Mouse (Mus musculus): ENCODE results near the gene Palm2. TPM values are rescaled to one million over a fixed set of nuclear protein-coding genes. Genes with fewer than 3 reads are reported as not detected.

Palm2 gene
- polyA plus RNA-seq, 1 experiment from 2014 or later = 5.3 TPM

- Histone ChIP-seq H3K4me3 (replicated peaks; ENCODE audit: low read length) (no peak overlapping the region), H3K9me3 (replicated peaks; ENCODE audit: control insufficient read depth, low read length) (no peaks in the 10 kb centered on the region), H3K36me3 (ENCODE audit: control insufficient read depth, insufficient read depth, low read length) (no peaks in the 10 kb centered on the region), H3K9ac (ENCODE audit: low read length) (no peak overlapping the region), H3K4me1 (ENCODE audit: control insufficient read depth, insufficient read depth, low read length) (no peaks in the 10 kb centered on the region), H3K4me2 (ENCODE audit: low read depth, low read length) (no peak overlapping the region), H3K27ac (ENCODE audit: low read length) (no peak overlapping the region), H3K27me3 (ENCODE audit: control insufficient read depth, insufficient read depth, low read length) (no peaks in the 10 kb centered on the region)
- WGBS = 63% methylated on average over 12 of the region's 12 CpGs
- no peak for ATAC-seq (ENCODE audit: insufficient read depth, low FRiP score)
Measured at GRCm38 (mm10) chr4:57684676-57685215, 250.7 kb downstream of the Palm2 start.

GRCm38 (mm10) chr4:57686736-57687135 is 252.7 kb downstream of the Palm2 start:
- H3K4me2 ChIP-seq (ENCODE audit: low read depth, low read length) = no peak overlapping the region
- H3K27ac ChIP-seq (ENCODE audit: low read length) = no peak overlapping the region
- H3K4me3 ChIP-seq (replicated peaks; ENCODE audit: low read length) = no peak overlapping the region
- ATAC-seq (ENCODE audit: insufficient read depth, low FRiP score) = no peak
- H3K4me1 ChIP-seq (ENCODE audit: control insufficient read depth, insufficient read depth, low read length) = no peaks in the 10 kb centered on the region
- no peaks in the 10 kb centered on the region for H3K9me3 ChIP-seq (replicated peaks; ENCODE audit: control insufficient read depth, low read length)
- no peaks in the 10 kb centered on the region for H3K27me3 ChIP-seq (ENCODE audit: control insufficient read depth, insufficient read depth, low read length)
- H3K36me3 ChIP-seq (ENCODE audit: control insufficient read depth, insufficient read depth, low read length) = no peaks in the 10 kb centered on the region
- no peak overlapping the region for H3K9ac ChIP-seq (ENCODE audit: low read length)
- 56% methylated on average over 3 of the region's 3 CpGs for WGBS

DNA sequence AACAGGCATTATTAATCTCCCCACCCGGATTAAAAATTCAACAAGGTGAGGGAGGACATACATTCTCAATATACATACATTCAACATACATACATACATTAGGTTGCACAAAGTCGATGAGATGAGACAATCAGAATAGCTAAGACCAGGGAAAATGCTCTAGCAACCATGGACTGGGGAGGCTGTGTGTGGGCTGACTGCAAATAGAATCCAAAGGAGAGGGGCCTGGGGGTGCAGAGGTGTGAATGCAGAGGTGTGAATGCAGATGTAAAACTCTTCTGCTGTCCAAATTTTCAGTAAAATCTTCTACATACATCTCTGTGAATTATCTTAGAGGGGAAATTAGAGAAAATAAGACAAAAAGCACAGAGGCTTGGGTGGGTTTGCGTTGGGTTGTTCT is 253.5 kb downstream of the Palm2 start:
- Histone ChIP-seq H3K9me3 (replicated peaks; ENCODE audit: control insufficient read depth, low read length) (no peaks in the 10 kb centered on the region), H3K36me3 (ENCODE audit: control insufficient read depth, insufficient read depth, low read length) (no peaks in the 10 kb centered on the region), H3K4me2 (ENCODE audit: low read depth, low read length) (no peak overlapping the region), H3K27ac (ENCODE audit: low read length) (no peak overlapping the region), H3K4me1 (ENCODE audit: control insufficient read depth, insufficient read depth, low read length) (no peaks in the 10 kb centered on the region), H3K9ac (ENCODE audit: low read length) (no peak overlapping the region), H3K4me3 (replicated peaks; ENCODE audit: low read length) (no peak overlapping the region), H3K27me3 (ENCODE audit: control insufficient read depth, insufficient read depth, low read length) (no peaks in the 10 kb centered on the region)
- WGBS = 82% methylated on average over 3 of the region's 3 CpGs
- no peak for ATAC-seq (ENCODE audit: insufficient read depth, low FRiP score)

DNA sequence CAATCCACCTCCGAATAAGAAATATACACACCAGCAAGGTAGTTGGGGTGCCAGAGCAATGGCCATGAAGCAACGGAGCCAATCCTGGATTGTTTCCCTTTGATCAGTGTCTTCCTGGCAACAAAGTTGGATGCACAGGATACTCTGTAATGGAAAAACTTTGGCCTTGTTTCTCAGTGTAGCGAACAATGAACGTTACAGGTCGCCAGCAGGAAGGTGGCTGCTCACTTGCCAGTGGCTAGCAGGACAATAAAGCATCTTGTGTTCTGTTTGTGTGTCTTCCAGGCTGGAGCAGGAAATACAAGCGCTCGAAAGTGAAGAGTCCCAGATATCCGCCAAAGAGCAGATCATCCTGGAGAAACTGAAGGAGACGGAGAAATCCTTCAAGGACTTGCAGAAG is 254.1 kb downstream of the Palm2 start:
- Histone ChIP-seq H3K27ac (ENCODE audit: low read length) (no peak overlapping the region), H3K4me1 (ENCODE audit: control insufficient read depth, insufficient read depth, low read length) (no peaks in the 10 kb centered on the region), H3K4me2 (ENCODE audit: low read depth, low read length) (no peak overlapping the region), H3K9me3 (replicated peaks; ENCODE audit: control insufficient read depth, low read length) (no peaks in the 10 kb centered on the region), H3K27me3 (ENCODE audit: control insufficient read depth, insufficient read depth, low read length) (no peaks in the 10 kb centered on the region), H3K36me3 (ENCODE audit: control insufficient read depth, insufficient read depth, low read length) (no peaks in the 10 kb centered on the region), H3K4me3 (replicated peaks; ENCODE audit: low read length) (no peak overlapping the region), H3K9ac (ENCODE audit: low read length) (no peak overlapping the region)
- no peak for ATAC-seq (ENCODE audit: insufficient read depth, low FRiP score)
- whole genome bisulfite sequencing = 73% methylated on average over 9 of the region's 9 CpGs

GRCm38 (mm10) chr4:57690001-57690400 is 256.0 kb downstream of the Palm2 start:
- 67% methylated on average over 6 of the region's 6 CpGs for WGBS
- Histone ChIP-seq H3K4me3 (replicated peaks; ENCODE audit: low read length) (no peak overlapping the region), H3K36me3 (ENCODE audit: control insufficient read depth, insufficient read depth, low read length) (no peaks in the 10 kb centered on the region), H3K4me2 (ENCODE audit: low read depth, low read length) (no peak overlapping the region), H3K27me3 (ENCODE audit: control insufficient read depth, insufficient read depth, low read length) (no peaks in the 10 kb centered on the region), H3K27ac (ENCODE audit: low read length) (no peak overlapping the region), H3K4me1 (ENCODE audit: control insufficient read depth, insufficient read depth, low read length) (no peaks in the 10 kb centered on the region), H3K9me3 (replicated peaks; ENCODE audit: control insufficient read depth, low read length) (no peaks in the 10 kb centered on the region), H3K9ac (ENCODE audit: low read length) (no peak overlapping the region)
- ATAC-seq (ENCODE audit: insufficient read depth, low FRiP score) = no peak

DNA sequence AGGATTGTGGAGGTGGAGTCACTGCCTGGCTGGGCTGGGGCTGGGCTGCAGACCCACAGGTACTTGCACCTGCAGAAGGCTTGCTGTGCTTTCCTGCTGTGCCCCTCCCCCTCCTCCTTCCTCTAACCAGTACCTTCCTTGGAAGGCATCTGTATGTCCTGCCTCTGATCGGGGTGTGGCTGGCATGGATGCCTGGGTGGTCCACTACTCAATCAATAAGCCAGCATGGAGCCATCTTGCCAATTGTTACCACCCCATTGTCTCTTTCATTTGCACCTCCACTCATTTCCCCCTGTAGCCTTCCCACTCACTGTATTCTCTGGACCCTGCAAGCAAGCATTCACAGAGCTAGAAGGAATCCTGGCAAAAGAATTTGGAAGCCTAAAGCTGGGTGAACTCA is 256.8 kb downstream of the Palm2 start:
- Histone ChIP-seq H3K27me3 (ENCODE audit: control insufficient read depth, insufficient read depth, low read length) (no peaks in the 10 kb centered on the region), H3K9me3 (replicated peaks; ENCODE audit: control insufficient read depth, low read length) (no peaks in the 10 kb centered on the region), H3K36me3 (ENCODE audit: control insufficient read depth, insufficient read depth, low read length) (no peaks in the 10 kb centered on the region), H3K9ac (ENCODE audit: low read length) (no peak overlapping the region), H3K4me1 (ENCODE audit: control insufficient read depth, insufficient read depth, low read length) (no peaks in the 10 kb centered on the region), H3K27ac (ENCODE audit: low read length) (no peak overlapping the region), H3K4me2 (ENCODE audit: low read depth, low read length) (no peak overlapping the region), H3K4me3 (replicated peaks; ENCODE audit: low read length) (no peak overlapping the region)
- WGBS = 40% methylated on average over 1 of the region's 1 CpGs
- no peak for ATAC-seq (ENCODE audit: insufficient read depth, low FRiP score)

GRCm38 (mm10) chr4:57694356-57695136 is 260.5 kb downstream of the Palm2 start:
- H3K4me1 ChIP-seq (ENCODE audit: control insufficient read depth, insufficient read depth, low read length) = no peaks in the 10 kb centered on the region
- no peak overlapping the region for H3K9ac ChIP-seq (ENCODE audit: low read length)
- no peak for ATAC-seq (ENCODE audit: insufficient read depth, low FRiP score)
- H3K36me3 ChIP-seq (ENCODE audit: control insufficient read depth, insufficient read depth, low read length) = no peaks in the 10 kb centered on the region
- H3K27ac ChIP-seq (ENCODE audit: low read length) = no peak overlapping the region
- H3K9me3 ChIP-seq (replicated peaks; ENCODE audit: control insufficient read depth, low read length) = no peaks in the 10 kb centered on the region
- no peaks in the 10 kb centered on the region for H3K27me3 ChIP-seq (ENCODE audit: control insufficient read depth, insufficient read depth, low read length)
- no peak overlapping the region for H3K4me3 ChIP-seq (replicated peaks; ENCODE audit: low read length)
- 77% methylated on average over 5 of the region's 5 CpGs for WGBS
- H3K4me2 ChIP-seq (ENCODE audit: low read depth, low read length) = no peak overlapping the region

DNA sequence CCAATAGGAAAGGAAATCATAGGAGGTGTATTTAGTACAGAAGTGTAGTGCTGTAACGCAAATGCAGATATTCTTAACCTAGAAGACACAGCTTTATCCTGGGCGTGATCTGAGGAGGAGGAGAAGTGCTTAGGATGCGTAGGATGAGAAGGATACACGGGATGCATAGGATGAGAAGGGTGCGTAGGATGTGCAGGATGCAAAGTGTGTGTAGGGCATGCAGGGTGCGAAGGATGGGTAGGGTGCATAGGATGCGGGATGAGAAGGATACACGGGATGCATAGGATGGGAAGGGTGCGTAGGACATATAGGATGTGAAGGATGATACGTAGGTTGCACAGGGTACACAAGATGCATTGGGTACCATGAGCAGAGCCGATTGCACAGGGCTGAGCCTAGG is 262.9 kb downstream of the Palm2 start:
- ATAC-seq (ENCODE audit: insufficient read depth, low FRiP score) = no peak
- 95% methylated on average over 11 of the region's 11 CpGs for WGBS
- no peak overlapping the region for H3K27ac ChIP-seq (ENCODE audit: low read length)
- no peaks in the 10 kb centered on the region for H3K9me3 ChIP-seq (replicated peaks; ENCODE audit: control insufficient read depth, low read length)
- no peak overlapping the region for H3K9ac ChIP-seq (ENCODE audit: low read length)
- no peaks in the 10 kb centered on the region for H3K36me3 ChIP-seq (ENCODE audit: control insufficient read depth, insufficient read depth, low read length)
- no peak overlapping the region for H3K4me2 ChIP-seq (ENCODE audit: low read depth, low read length)
- H3K4me3 ChIP-seq (replicated peaks; ENCODE audit: low read length) = no peak overlapping the region
- no peaks in the 10 kb centered on the region for H3K27me3 ChIP-seq (ENCODE audit: control insufficient read depth, insufficient read depth, low read length)
- no peaks in the 10 kb centered on the region for H3K4me1 ChIP-seq (ENCODE audit: control insufficient read depth, insufficient read depth, low read length)

- Histone ChIP-seq H3K36me3 (ENCODE audit: control insufficient read depth, insufficient read depth, low read length) (no peaks in the 10 kb centered on the region), H3K4me3 (replicated peaks; ENCODE audit: low read length) (no peak overlapping the region), H3K27ac (ENCODE audit: low read length) (no peak overlapping the region), H3K4me2 (ENCODE audit: low read depth, low read length) (no peak overlapping the region), H3K4me1 (ENCODE audit: control insufficient read depth, insufficient read depth, low read length) (no peaks in the 10 kb centered on the region), H3K9me3 (replicated peaks; ENCODE audit: control insufficient read depth, low read length) (no peaks in the 10 kb centered on the region), H3K27me3 (ENCODE audit: control insufficient read depth, insufficient read depth, low read length) (no peaks in the 10 kb centered on the region), H3K9ac (ENCODE audit: low read length) (no peak overlapping the region)
- 82% methylated on average over 12 of the region's 12 CpGs for WGBS
- no peak for ATAC-seq (ENCODE audit: insufficient read depth, low FRiP score)
Measured at GRCm38 (mm10) chr4:57697918-57698611, 264.0 kb downstream of the Palm2 start.
